Mouse (Mus musculus) urinary bladder, postnatal 36 days (tissue): ENCODE data around the gene Amn1.
"Not testable (repeated sequence)": the region's sequence is repeated elsewhere in the genome, so short reads cannot be mapped to it uniquely, and the experiment has no call there.

Experiments used
- DNase-seq, 2 experiments: peaks; one replicate each; pipeline ENCODE4 v3.0.0; 2022; ENCODE audit warnings: low spot score in 2 of 2, mixed read lengths in 1 of 2

Gene Amn1

DNA sequence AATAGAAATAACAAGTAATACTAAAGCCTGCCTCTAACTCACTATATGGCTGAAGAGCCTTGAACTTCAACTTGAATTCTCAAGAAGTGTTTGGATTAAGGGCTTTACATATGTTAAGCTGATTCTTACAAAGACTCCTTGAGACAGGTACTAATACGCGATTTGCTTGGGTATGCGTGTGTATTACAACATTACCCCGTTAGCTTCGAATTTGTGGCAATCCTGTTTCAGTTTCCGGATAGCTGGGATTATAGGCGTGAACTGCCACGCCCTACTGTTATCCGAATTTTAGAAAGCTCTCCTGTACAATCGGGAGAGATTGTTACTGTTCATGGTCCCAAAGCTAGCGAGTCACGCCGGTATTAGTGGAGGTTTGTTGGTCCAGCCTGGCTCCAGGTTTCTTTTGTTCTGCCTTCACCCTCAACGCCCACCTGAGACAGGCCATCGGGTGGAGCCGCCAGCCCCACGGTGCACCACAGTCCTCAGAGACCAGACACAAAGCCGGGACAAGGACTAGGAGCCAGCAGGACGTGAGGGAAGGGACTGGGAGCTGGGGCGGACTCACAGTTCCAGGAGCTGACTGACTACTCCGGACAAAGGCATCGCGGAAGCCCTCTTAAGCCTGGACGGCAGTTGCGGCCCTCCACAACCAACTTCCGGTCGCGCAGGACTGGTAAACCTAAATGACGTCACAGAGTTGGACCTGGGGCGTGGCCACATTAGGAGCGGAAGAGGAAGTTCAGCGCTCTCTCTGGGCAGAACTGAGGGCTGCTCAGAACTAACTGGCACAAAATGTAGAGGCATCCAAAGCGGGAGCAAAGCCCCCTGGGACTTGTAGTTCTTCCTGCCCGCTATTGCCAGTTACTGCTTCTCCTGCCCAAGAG, at the start of gene Amn1:
Amn1 (minus strand) TSS at position 672 of the 884 bp plus-strand sequence.
- peak; percentile 94 to 96 for DNase-seq

DNA sequence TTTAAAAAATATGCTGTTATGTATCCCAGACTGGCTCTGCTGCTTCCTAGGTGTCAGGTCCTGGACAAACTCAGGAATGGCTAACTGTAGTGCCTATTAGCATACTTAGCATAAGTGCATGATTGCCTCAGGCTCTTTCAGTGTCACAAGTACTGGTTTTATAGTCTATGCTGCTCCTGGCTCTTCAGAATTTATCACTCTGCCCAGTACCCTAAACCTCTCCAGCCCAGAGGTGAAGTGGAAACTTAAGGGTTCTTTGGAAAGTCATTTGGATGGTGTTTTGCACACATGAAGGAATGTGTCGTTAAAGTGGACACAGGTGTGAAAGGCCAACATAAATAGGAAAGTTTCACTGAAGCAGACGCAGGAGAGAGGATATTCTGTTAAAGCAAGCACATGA, 48.3 kb upstream of the Amn1 start:
- no peak for DNase-seq

DNA sequence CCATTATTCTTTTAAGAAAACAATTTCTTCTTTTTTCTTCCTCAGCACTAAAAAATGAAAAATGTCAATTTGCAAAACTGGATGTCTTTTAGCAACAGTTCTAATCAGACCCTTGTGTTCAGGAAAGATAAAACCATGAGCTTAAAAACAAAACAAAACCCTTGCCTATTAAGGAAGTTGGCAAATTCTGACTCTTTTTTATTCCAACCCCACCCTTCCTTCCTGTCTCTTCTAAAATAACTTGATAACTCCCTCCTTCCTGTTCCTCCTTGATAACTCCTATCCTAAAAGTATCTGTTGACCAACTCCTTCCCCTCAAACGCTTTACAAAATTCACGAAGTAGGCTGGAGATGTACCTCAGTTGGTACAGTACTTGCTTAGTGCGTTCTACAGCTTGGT, 45.4 kb upstream of the Amn1 start:
- no peak for DNase-seq

- DNase-seq: no peak
Observed at GRCm38 (mm10) chr6:149224751-149225150, 36.2 kb upstream of the Amn1 start.

DNA sequence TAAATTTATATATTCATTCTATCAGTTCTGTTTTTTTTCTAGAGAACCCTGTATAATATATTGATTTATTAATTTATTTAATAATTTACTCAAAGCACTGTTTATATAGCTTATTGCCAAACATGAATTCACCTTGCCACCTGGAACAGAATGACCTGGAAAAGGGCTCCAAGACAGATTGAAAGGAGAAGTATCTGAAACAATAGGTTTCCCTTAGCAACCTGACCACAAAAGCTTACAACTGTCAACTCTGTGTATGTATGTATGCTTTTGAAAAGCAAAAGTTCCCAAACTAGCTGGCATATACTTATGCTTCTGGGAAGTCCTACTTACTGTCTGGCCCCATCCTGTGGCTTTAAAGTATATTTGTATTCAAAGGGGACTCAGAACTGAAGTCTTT, 32.8 kb upstream of the Amn1 start:
- no peak for DNase-seq

DNA sequence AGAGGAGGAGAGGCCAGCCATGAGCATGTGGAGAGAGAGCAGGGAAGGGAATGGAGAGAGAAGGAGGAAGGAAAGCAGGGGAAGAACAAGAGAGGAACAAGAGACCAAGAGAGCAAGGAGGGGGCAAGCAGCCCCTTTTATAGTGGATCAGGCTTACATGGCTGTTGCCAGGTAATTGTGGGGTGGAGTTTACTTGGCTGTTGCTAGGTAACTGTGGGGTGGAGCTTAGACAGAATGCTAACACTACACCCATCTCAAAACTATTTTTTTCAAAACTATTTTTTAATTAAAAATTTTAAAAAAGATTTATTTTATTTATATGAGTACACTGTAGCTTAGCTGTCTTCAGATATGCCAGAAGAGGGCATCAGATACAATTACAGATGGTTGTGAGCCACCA, 10.1 kb upstream of the Amn1 start:
- DNase-seq: no peak

DNA sequence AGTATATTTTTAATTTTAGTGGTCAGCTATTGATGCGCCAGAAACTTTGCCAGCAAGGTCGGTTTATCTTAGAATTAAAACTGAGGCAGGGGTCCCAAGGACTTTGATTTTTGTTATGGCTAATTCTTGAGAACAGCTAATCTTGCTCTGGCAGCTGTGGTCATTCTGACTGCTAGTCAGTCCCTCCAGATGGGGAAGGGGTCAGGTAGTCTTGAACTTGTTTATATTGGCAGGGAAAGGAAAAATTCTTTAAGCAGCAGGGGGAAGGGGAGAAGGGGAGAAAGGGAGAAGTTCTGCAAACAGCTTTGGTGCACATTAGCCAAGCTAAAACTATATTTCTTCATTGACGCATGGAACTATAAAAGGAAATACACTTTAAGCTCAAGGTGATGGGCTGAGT, 8.6 kb upstream of the Amn1 start:
- no peak for DNase-seq

- DNase-seq: peak; percentile 36 to 41
Observed at GRCm38 (mm10) chr6:149193276-149193905, 4.9 kb upstream of the Amn1 start.

DNA sequence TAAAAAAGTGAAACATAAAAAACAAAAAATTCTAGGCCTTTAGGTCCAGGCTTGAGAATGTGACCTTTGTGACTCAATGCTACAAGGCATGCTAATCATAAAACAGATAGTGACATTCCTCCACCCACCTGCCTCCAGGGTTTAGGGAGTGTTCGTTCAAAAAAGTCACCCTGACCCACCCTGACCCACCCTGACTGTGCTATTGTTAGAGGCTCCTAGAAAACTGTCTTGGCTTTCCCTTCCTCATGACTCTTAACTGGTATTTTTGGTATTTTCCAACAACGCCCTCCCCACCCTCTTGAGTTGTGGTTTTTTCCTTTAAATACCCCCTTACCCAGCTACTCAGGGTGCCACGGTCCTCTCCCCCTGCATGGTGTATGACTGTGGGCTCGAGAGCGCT, 3.4 kb upstream of the Amn1 start:
- DNase-seq: not testable (repeated sequence)

GRCm38 (mm10) chr6:149189340-149189922, 919 bp upstream of the Amn1 start:
- DNase-seq: peak in 1 of 2 experiments; percentile 17

DNA sequence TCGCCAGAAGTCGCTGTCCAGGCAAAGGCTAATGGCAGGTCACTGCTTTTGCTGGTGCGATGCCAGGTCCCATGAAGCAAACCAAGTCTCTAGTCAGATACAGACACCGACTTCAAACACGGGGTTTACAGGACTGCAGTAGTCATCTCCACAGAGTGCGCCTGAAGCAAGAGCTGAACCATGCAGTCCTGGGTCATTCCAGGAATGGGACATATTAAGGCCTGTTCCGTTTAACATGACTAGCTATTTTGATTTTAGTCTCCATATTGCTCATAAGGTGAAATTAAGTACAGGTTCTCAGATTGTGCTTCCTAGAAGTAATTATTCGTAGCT, 379 bp upstream of the Amn1 start:
- DNase-seq: no peak

DNA sequence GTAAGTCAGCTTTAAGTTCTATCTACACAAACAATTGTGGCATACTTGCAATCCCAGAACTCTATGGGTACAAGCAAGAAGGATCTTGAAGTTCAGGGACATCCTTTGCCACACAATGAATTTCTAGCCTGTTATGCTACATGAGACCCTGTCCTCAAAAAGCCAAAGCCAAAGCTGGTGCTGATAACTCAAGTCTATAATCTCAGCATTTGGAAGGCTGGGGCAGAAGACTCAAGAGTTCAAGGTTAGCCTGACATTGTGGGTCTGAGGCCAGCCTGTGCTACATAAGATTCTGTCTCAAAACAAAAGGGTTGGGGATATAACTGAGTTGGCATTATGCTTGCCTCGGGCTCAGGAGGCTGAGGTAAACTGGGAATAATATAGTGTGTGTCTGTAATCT, 1.1 kb downstream of the Amn1 start:
- no peak for DNase-seq

- no peak for DNase-seq
Observed at GRCm38 (mm10) chr6:149184007-149184406, 4.5 kb downstream of the Amn1 start.

- no peak for DNase-seq
Observed at GRCm38 (mm10) chr6:149179064-149179463, 9.4 kb downstream of the Amn1 start.

DNA sequence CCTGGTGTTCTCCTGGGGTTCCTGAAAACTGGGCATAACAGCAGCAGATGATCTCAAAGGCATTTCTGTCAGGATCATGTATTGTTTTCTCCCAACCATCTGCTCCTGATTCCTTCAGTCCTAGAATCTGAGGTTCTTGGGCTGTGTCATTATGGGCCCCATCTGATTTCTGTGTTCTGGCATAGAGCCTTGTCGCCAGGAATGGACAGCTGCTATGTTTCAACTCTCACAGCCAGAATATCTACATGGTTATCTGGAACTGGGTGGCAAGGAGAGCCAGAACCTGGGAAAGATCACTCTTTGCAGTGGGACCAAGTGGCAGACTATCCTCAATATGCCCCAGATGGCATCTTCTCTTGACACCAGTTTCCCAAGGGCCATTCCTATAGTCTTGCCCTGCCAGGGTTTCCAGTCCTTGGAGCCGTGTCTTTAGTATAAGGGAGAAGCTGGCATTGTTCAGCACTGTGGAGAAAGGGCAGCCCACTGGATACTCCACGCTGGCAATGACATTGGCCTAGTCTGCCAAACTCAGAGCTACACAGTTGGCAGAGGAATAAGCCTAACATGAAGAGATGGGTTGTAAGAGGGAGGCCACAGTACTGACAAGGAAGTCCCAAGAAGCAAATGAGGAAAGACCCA, 13.5 kb downstream of the Amn1 start:
- peak in 1 of 2 experiments; percentile 37 for DNase-seq

GRCm38 (mm10) chr6:149173831-149174625, 14.5 kb downstream of the Amn1 start:
- DNase-seq: no peak

DNA sequence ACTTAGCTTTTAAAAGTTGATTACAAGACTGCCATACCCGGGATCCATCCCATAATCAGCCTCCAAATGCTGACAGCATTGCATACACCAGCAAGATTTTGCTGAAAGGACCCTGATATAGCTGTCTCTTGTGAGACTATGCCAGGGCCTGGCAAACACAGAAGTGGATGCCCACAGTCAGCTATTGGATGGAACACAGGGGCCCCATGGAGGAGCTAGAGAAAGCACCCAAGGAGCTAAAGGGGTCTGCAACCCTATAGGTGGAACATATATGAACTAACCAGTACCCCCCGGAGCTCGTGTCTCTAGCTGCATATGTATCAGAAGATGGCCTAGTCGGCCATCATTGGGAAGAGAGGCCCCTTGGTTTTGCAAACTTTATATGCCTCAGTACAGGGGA, 18.5 kb downstream of the Amn1 start:
- not testable (repeated sequence) for DNase-seq

DNA sequence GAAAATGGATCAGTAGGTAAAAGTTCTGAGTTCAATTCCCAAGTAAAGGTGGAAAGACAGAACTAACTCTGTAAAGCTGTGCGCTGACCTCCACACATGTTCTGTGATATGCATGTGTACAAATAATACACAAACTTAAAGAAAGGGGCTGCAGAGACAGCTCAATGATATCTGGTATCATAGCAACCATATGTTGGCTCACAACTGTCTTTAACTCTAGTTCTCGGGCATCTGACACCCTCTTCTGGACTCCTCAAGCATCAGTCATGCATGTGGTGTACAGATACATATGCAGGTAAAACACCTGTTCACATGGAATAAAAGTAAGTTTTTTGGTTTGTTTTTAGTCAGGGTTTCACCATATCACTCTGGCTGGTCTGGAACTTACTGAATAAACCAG, 20.1 kb downstream of the Amn1 start:
- DNase-seq: no peak

GRCm38 (mm10) chr6:149167672-149168071, 20.8 kb downstream of the Amn1 start:
- DNase-seq: no peak

- DNase-seq: peak in 1 of 2 experiments; percentile 21
Observed at GRCm38 (mm10) chr6:149167038-149167437, 21.5 kb downstream of the Amn1 start.

- DNase-seq: no peak
Observed at GRCm38 (mm10) chr6:149155031-149155841, 33.3 kb downstream of the Amn1 start.
